Mouse (Mus musculus): ENCODE results near the gene Tppp2.

Tppp2 gene

DNA sequence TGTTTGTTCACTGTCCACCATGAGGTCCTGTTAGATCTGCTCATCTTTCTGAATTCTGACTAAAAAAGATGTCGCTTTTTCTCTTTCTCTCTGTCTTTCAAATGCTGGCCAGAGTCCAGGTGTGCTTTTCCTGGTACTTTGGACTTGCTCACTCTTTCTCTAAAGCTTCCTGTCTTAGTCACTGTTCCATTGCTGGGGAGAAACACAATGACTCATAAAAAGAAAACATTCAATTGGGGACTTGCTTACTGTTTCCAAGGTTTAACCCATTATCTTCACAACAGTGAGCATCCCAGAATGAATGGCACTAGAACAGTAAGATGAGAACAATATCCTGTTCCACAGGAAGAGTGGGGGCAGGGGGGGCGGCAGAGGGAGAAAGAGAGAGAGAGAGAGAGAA, 42.1 kb downstream of the Tppp2 start:
- DNase-seq (ENCODE audit: low spot score) = no peak

DNA sequence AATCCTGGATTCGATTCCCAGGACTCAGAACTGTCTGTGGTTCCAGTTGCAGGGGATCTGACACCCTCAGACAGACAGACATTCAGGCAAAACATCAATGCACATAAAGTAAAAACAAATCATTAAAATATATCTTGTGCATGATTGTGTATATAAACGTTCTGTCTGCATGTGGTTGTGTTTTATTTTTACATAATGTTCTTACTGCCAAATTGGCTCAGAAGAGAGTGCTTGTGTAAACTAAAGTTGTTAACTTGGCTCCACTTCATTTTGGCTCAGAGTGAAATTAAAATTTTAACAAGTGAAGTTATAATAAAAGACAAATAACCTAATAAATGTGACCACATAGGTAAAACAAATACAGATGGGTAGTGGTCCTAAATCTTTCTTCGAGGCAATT, 49.2 kb downstream of the Tppp2 start:
- no peak for DNase-seq (ENCODE audit: low spot score)

Data from layer of hippocampus, adult 9-10 months (tissue).